Mouse (Mus musculus): ENCODE measurements at regions not wholly inside any gene's neighbourhood (a gene's known extent, or its start where the extent isn't known, plus 50 kb on each side); places are given as distances from the start of the nearest gene placed in this dataset.

GRCm38 (mm10) chr10:96909661-96910315 lies 293.0 kb downstream of the Btg1 start:
- TF ChIP-seq CTCF (IDR thresholded peaks at IDR 0.05; ENCODE audit: extremely low read depth, insufficient read length, insufficient replicate concordance, low read depth, low read length) (no peak), POLR2A (IDR thresholded peaks at IDR 0.05; ENCODE audit: low read depth, low read length) (no peak)
